ENCODE assay signal across 21 mouse cellular contexts in the genomic region with DNA sequence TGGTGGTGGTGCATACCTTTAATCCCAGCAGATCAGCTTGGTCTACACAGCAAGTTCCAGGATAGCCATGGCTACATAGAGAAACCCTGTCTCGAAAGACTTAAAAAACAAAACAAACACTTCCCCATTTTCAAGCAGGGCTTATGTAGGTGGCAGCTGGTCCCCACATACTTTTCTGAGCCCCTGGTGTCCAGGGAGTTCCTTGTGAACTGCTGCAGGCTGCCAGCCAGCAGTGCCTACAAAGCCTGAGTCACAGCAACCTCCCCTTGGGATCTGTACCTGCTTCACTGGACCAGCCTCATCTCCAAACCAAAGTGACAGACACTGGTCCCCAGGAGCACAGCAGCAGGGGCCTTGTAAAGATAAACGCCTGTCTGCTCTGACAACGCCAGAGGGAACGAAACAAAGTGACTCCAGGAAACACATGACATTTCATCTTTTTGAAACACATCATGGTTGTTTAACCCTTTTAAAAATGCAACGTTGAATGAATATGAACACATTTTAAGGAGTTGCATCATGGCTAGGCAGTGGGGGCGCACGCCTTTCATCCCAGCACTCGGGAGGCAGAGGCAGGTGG. TPM values are rescaled to one million over a fixed set of nuclear protein-coding genes. Genes with fewer than 3 reads are reported as not detected.
DNase-seq lines count a peak whose midpoint lies in the region; ATAC-seq and TF ChIP-seq lines count a peak whose summit lies in the region.
"Had no signal": no experiment of that assay in that cellular context is flagged by ENCODE, and none has a peak within 500 bp of the region (broad histone marks: within the 10 kb centered on the region; RNA-seq: fewer than 3 reads in every experiment).

No protein-coding gene starts in this region.

- H3K79me2 ChIP-seq in CH12.LX (replicated peaks; ENCODE audit: control insufficient read depth, extremely low read depth, insufficient read depth, poor library complexity, severe bottlenecking) = no peaks in the 10 kb centered on the region

- in situ Hi-C loops in CH12.LX (cut with MboI; ENCODE audit: low pct_ligation_motif_present, low pct_unique_long_range_greater_than_20kb, low sequenced_read_pairs) = no loop called here

- H3K9ac ChIP-seq in hindbrain, postnatal 0 days (replicated peaks; ENCODE audit: low read length) = no peak overlapping the region
- no peak overlapping the region for H3K9ac ChIP-seq in CH12.LX (ENCODE audit: insufficient read depth, low read depth)
- H3K9ac ChIP-seq: embryonic facial prominence, embryonic 12.5 days; limb, embryonic 15.5 days; neural tube, embryonic 13.5 days; stomach, embryonic 15.5 days had no signal

- ATAC-seq in hindbrain, postnatal 0 days = no peak
- peak; percentile 45 for ATAC-seq in megakaryocyte progenitor cell, adult 5-6 weeks (replicated peaks; ENCODE audit: poor library complexity)
- ATAC-seq: forebrain, embryonic 14.5 days had no signal

- TF ChIP-seq CTCF in hindbrain, postnatal 0 days (IDR thresholded peaks at IDR 0.05; ENCODE audit: low read depth) = no peak
- no peak for TF ChIP-seq CTCF in CH12.LX (conservative IDR thresholded peaks at IDR 0.05 in 1 of 2, IDR thresholded peaks at IDR 0.05 in 1 of 2; ENCODE audit: low read depth in 2 of 2, low read length in 2 of 2)
- TF ChIP-seq CTCF in brain, embryonic 14.5 days (IDR thresholded peaks at IDR 0.05; ENCODE audit: borderline replicate concordance, extremely low read depth, insufficient read depth, insufficient read length) = no peak
- TF ChIP-seq CTCF in thymus, adult 2 months (IDR thresholded peaks at IDR 0.05; ENCODE audit: borderline replicate concordance, control insufficient read depth, extremely low read depth, insufficient read depth, low read length, poor library complexity) = no peak

- DNase-seq in hindbrain, postnatal 0 days (ENCODE audit: low spot score) = peak; percentile 10
- DNase-seq in hindbrain, embryonic 10.5 days (ENCODE audit: low spot score) = no peak
- peak; percentile 18 for DNase-seq in CH12.LX (ENCODE audit: extremely low read depth)
- DNase-seq in brain, embryonic 14.5 days (ENCODE audit: low read depth) = peak; percentile 19
- DNase-seq in thymus, adult 2 months = no peak
- DNase-seq in thymus, postnatal 4 days = no peak
- no peak for DNase-seq in heart, postnatal 25 days (ENCODE audit: low spot score)
- DNase-seq: cerebellum, adult 9-10 months; heart, adult 11 months; kidney, adult 11 months; layer of hippocampus, postnatal 36 days; thymus, adult 18-20 months had no signal

- no peaks in the 10 kb centered on the region for H3K9me3 ChIP-seq in hindbrain, postnatal 0 days (ENCODE audit: low read length)
- H3K9me3 ChIP-seq in hindbrain, embryonic 10.5 days = no peaks in the 10 kb centered on the region
- H3K9me3 ChIP-seq in CH12.LX (replicated peaks; ENCODE audit: low read length) = no peaks in the 10 kb centered on the region
- H3K9me3 ChIP-seq: embryonic facial prominence, embryonic 12.5 days; limb, embryonic 15.5 days; neural tube, embryonic 13.5 days; stomach, embryonic 15.5 days had no signal

- intact Hi-C loops in heart, postnatal 25 days (cut with DNase I) = loop anchor here (5.0 kb wide), 1 partner anchor 85 kb away; no protein-coding TSS in a partner anchor

- dilution Hi-C loops in CH12.LX (cut with MboI; ENCODE audit: extremely low pct_ligation_motif_present, extremely low pct_unique_long_range_greater_than_20kb, low sequenced_read_pairs) = no loop called here

- no peak for TF ChIP-seq RAD21 in CH12.LX (IDR thresholded peaks at IDR 0.05; ENCODE audit: low read depth, low read length)

- no peaks in the 10 kb centered on the region for H3K27me3 ChIP-seq in hindbrain, postnatal 0 days (ENCODE audit: insufficient read depth, low read length)
- no peaks in the 10 kb centered on the region for H3K27me3 ChIP-seq in hindbrain, embryonic 10.5 days (ENCODE audit: insufficient read depth, poor library complexity, severe bottlenecking)
- H3K27me3 ChIP-seq in CH12.LX (replicated peaks) = no peaks in the 10 kb centered on the region
- H3K27me3 ChIP-seq in thymus, adult 2 months (ENCODE audit: control insufficient read depth, insufficient read depth, low read length) = no peaks in the 10 kb centered on the region
- H3K27me3 ChIP-seq: embryonic facial prominence, embryonic 12.5 days; limb, embryonic 15.5 days; neural tube, embryonic 13.5 days; stomach, embryonic 15.5 days had no signal

- TF ChIP-seq EP300 in CH12.LX (IDR thresholded peaks at IDR 0.05; ENCODE audit: low read length) = no peak

- H3K4me2 ChIP-seq in hindbrain, postnatal 0 days (ENCODE audit: low read depth, low read length) = no peak overlapping the region
- no peak overlapping the region for H3K4me2 ChIP-seq in CH12.LX (ENCODE audit: insufficient read depth, low read depth, poor library complexity, severe bottlenecking)
- H3K4me2 ChIP-seq: embryonic facial prominence, embryonic 12.5 days; limb, embryonic 15.5 days; neural tube, embryonic 13.5 days; stomach, embryonic 15.5 days had no signal

- no peak for TF ChIP-seq POLR2A in CH12.LX (IDR thresholded peaks at IDR 0.05; ENCODE audit: low read depth, low read length)
- no peak for TF ChIP-seq POLR2A in brain, embryonic 14.5 days (IDR thresholded peaks at IDR 0.05; ENCODE audit: borderline replicate concordance, extremely low read depth, insufficient read depth, insufficient read length, poor library complexity, severe bottlenecking)
- no peak for TF ChIP-seq POLR2A in thymus, adult 2 months (IDR thresholded peaks at IDR 0.05; ENCODE audit: control insufficient read depth, extremely low read depth, insufficient read depth, low read length, poor library complexity)

- H3K4me3 ChIP-seq in hindbrain, postnatal 0 days (ENCODE audit: low read length) = no peak overlapping the region
- no peak overlapping the region for H3K4me3 ChIP-seq in hindbrain, embryonic 10.5 days
- no peak overlapping the region for H3K4me3 ChIP-seq in CH12.LX (replicated peaks in 1 of 3; ENCODE audit: low read depth in 2 of 3, low read length in 2 of 3, poor library complexity in 1 of 3)
- H3K4me3 ChIP-seq in thymus, adult 2 months (ENCODE audit: control insufficient read depth, insufficient read depth, low read length) = no peak overlapping the region
- H3K4me3 ChIP-seq: embryonic facial prominence, embryonic 12.5 days; erythroblast, embryonic 14.5 days; limb, embryonic 15.5 days; neural tube, embryonic 13.5 days; stomach, embryonic 15.5 days had no signal

- no peak overlapping the region for H3K27ac ChIP-seq in hindbrain, postnatal 0 days
- no peak overlapping the region for H3K27ac ChIP-seq in hindbrain, embryonic 10.5 days
- no peak overlapping the region for H3K27ac ChIP-seq in CH12.LX (ENCODE audit: insufficient read depth, low read depth)
- H3K27ac ChIP-seq in thymus, adult 2 months (ENCODE audit: control insufficient read depth, insufficient read depth, low read length) = no peak overlapping the region
- H3K27ac ChIP-seq: embryonic facial prominence, embryonic 12.5 days; kidney, postnatal 0 days; limb, embryonic 15.5 days; neural tube, embryonic 13.5 days; stomach, embryonic 15.5 days had no signal

- WGBS in hindbrain, postnatal 0 days = 62% methylated on average over 8 of the region's 8 CpGs
- WGBS in hindbrain, embryonic 10.5 days = 73% methylated on average over 8 of the region's 8 CpGs
- 60% methylated on average over 8 of the region's 8 CpGs for whole genome bisulfite sequencing in thymus, adult 2 months

- peaks cover 16% of the 10 kb centered on the region for H3K36me3 ChIP-seq in hindbrain, postnatal 0 days (ENCODE audit: insufficient read depth, low read length)
- peaks cover 40% of the 10 kb centered on the region for H3K36me3 ChIP-seq in hindbrain, embryonic 10.5 days
- H3K36me3 ChIP-seq in CH12.LX (replicated peaks in 1 of 2; ENCODE audit: control insufficient read depth in 1 of 2, insufficient read depth in 1 of 2, low read length in 1 of 2) = peaks cover 0 to 17% of the 10 kb centered on the region in 2 experiments
- H3K36me3 ChIP-seq in thymus, adult 2 months (ENCODE audit: control insufficient read depth, insufficient read depth, low read length) = no peaks in the 10 kb centered on the region
- H3K36me3 ChIP-seq: stomach, embryonic 15.5 days had no signal

- no peaks in the 10 kb centered on the region for H3K4me1 ChIP-seq in hindbrain, postnatal 0 days (ENCODE audit: insufficient read depth, low read length)
- peaks cover 18% of the 10 kb centered on the region for H3K4me1 ChIP-seq in hindbrain, embryonic 10.5 days (replicated peaks)
- peaks cover 13 to 40% of the 10 kb centered on the region in 2 experiments for H3K4me1 ChIP-seq in CH12.LX (ENCODE audit: control insufficient read depth in 1 of 2, insufficient read depth in 2 of 2)
- H3K4me1 ChIP-seq in thymus, adult 2 months (replicated peaks; ENCODE audit: control insufficient read depth, insufficient read depth, low read length) = no peaks in the 10 kb centered on the region
- H3K4me1 ChIP-seq: embryonic facial prominence, embryonic 12.5 days; neural tube, embryonic 13.5 days; stomach, embryonic 15.5 days had no signal

RNA-seq across cellular contexts. Expression of a gene that starts 18.3 kb away (rescaled TPM):
- total RNA-seq in hindbrain, postnatal 0 days (2014; rRNA removed) = 18.7 and 19.5 TPM in 2 replicates
- polyA plus RNA-seq in hindbrain, postnatal 0 days (2015; fragmentation: Nextera tagmentation; extraction: Ambion mirVana) = 19.3 and 20.0 TPM in 2 replicates
- polyA plus RNA-seq in hindbrain, embryonic 10.5 days (2016; fragmentation: Nextera tagmentation; extraction: Ambion mirVana) = 53.3 and 57.7 TPM in 2 replicates
- 47.9 and 48.4 TPM in 2 replicates for total RNA-seq in CH12.LX (2012; rRNA removed)
- total RNA-seq in CH12.LX (2014; rRNA removed) = 53.6 and 53.7 TPM in 2 replicates
- 85.5 and 99.3 TPM in 2 replicates for polyA plus RNA-seq in CH12.LX (2012; ENCODE audit: insufficient read length, low read depth)
- 23.7 and 31.4 TPM in 2 replicates for polyA plus RNA-seq in brain, embryonic 14.5 days (2012; rRNA removed)
- 40.0 and 47.4 TPM in 2 replicates for total RNA-seq in megakaryocyte progenitor cell, adult 5-6 weeks (2015)
- total RNA-seq in megakaryocyte progenitor cell, adult 5-6 weeks (2017) = 71.7 and 101 TPM in 2 replicates
- polyA plus RNA-seq in thymus, adult 2 months (2012; rRNA removed) = 25.7 and 30.5 TPM in 2 replicates
- 100 to 1,000 TPM; 179 to 215 TPM for total RNA-seq in heart, postnatal 25 days (2021)

RNA-seq across cellular contexts. Expression of a gene that starts 28.0 kb away (rescaled TPM):
- total RNA-seq in hindbrain, postnatal 0 days (2014; rRNA removed) = 36.2 and 39.2 TPM in 2 replicates
- 91.9 and 104 TPM in 2 replicates for polyA plus RNA-seq in hindbrain, postnatal 0 days (2015; fragmentation: Nextera tagmentation; extraction: Ambion mirVana)
- 38.0 and 50.4 TPM in 2 replicates for polyA plus RNA-seq in hindbrain, embryonic 10.5 days (2016; fragmentation: Nextera tagmentation; extraction: Ambion mirVana)
- total RNA-seq in CH12.LX (2012; rRNA removed) = 4.1 and 4.9 TPM in 2 replicates
- 2.4 and 2.5 TPM in 2 replicates for total RNA-seq in CH12.LX (2014; rRNA removed)
- polyA plus RNA-seq in CH12.LX (2012; ENCODE audit: insufficient read length, low read depth) = 8.6 and 9.9 TPM in 2 replicates
- polyA plus RNA-seq in brain, embryonic 14.5 days (2012; rRNA removed) = 58.1 and 89.6 TPM in 2 replicates
- total RNA-seq in megakaryocyte progenitor cell, adult 5-6 weeks (2015) = 6.2 and 7.6 TPM in 2 replicates
- 2.0 and 4.9 TPM in 2 replicates for total RNA-seq in megakaryocyte progenitor cell, adult 5-6 weeks (2017)
- polyA plus RNA-seq in thymus, adult 2 months (2012; rRNA removed) = 9.7 and 10.9 TPM in 2 replicates
- total RNA-seq in heart, postnatal 25 days (2021) = 10 to 100 TPM; 49.0 to 53.0 TPM

RNA-seq across cellular contexts. Expression of a gene that starts 43.9 kb away (rescaled TPM):
- total RNA-seq in hindbrain, postnatal 0 days (2014; rRNA removed) = 0.16 and 0.97 TPM in 2 replicates
- polyA plus RNA-seq in hindbrain, postnatal 0 days (2015; fragmentation: Nextera tagmentation; extraction: Ambion mirVana) = 0.68 and 1.3 TPM in 2 replicates
- 2.2 and 4.1 TPM in 2 replicates for polyA plus RNA-seq in hindbrain, embryonic 10.5 days (2016; fragmentation: Nextera tagmentation; extraction: Ambion mirVana)
- total RNA-seq in CH12.LX (2012; rRNA removed) = 0.13 TPM in 1 of 2 replicates, not detected in the other
- total RNA-seq in CH12.LX (2014; rRNA removed) = 0.61 TPM in 1 of 2 replicates, not detected in the other
- polyA plus RNA-seq in CH12.LX (2012; ENCODE audit: insufficient read length, low read depth) = 0.50 and 0.87 TPM in 2 replicates
- polyA plus RNA-seq in brain, embryonic 14.5 days (2012; rRNA removed) = 0.71 and 1.3 TPM in 2 replicates
- total RNA-seq in megakaryocyte progenitor cell, adult 5-6 weeks (2015) = 0.15 TPM in 1 of 2 replicates, not detected in the other
- total RNA-seq in megakaryocyte progenitor cell, adult 5-6 weeks (2017) = 0.25 TPM in 1 of 2 replicates, not detected in the other
- 11.0 and 14.7 TPM in 2 replicates for polyA plus RNA-seq in thymus, adult 2 months (2012; rRNA removed)
- 10 to 100 TPM in 1 of 2 experiments, 1 to 10 TPM in 1; 9.3 to 11.8 TPM for total RNA-seq in heart, postnatal 25 days (2021)
- total RNA-seq: left cerebral cortex, postnatal 36 days had no signal
- polyA plus RNA-seq: erythroblast, embryonic 14.5 days had no signal

Comparison
In these comparisons a context has a peak if more than half of its experiments do, and no peak if none do; other contexts are left out.
1. DNase-seq: peak in hindbrain, postnatal 0 days (single experiment), CH12.LX (single experiment) and brain, embryonic 14.5 days (single experiment); none in hindbrain, embryonic 10.5 days (single experiment), thymus, adult 2 months (single experiment), thymus, postnatal 4 days (single experiment) and heart, postnatal 25 days (single experiment).